Mouse (Mus musculus): ENCODE measurements around the gene Fam183b.
"Not testable (repeated sequence)": the region's sequence is repeated elsewhere in the genome, so short reads cannot be mapped to it uniquely, and the experiment has no call there.

Gene Fam183b

GRCm38 (mm10) chr11:58772888-58773287, 28.9 kb downstream of the Fam183b start, which contains the start of gene Olfr315:
TSS of gene Olfr315 (plus strand) at chr11:58773188.
- in situ Hi-C loops (cut with MboI) = no loop called here

GRCm38 (mm10) chr11:58752434-58752833, 49.3 kb downstream of the Fam183b start, which contains the start of gene Olfr316:
TSS of gene Olfr316 (plus strand) at chr11:58752734.
- in situ Hi-C loops (cut with MboI) = no loop called here

- in situ Hi-C loops (cut with MboI) = not testable (repeated sequence)
Observed at GRCm38 (mm10) chr11:58751096-58751495, 50.7 kb downstream of the Fam183b start.
